Mouse (Mus musculus): ENCODE data around the gene Fbxl13.
A peak's percentile ranks its signal among the peaks of the same experiment; 100 is the strongest.

Fbxl13 gene

DNA sequence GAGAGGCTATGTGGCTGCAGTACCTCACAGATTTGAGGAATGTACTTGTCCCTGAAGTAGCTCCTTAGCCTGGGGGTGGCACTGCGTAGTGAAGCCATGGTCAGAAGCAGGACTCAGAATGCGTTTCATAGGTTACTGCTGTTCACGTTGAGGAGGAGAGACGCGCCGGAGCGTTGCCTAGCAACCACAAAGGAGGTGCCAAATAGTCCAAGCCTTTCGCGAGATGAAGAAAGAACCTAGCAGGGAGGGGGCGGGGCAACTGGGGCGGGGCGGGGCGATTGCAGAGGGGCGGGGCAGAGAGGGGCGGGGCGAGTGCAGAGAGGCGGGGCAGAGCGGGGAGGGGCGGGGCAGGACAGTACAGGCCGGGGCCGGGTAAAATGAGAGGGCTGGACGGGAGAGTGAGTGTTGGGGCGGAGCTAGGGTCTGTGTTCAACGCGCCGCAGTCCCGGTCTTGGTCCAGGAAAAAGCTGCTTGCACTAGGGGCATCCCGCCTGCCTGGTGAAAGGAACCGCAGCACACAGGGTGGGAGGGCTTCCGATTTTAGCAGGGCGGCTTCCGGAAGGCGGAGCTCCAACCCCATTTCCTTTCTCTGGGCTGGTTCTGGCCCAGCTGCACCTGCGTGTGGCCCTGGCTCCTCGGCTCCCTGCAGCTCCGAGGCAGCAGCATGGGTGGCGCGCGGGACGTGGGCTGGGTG lies at the start of gene Fbxl13, which contains the start of gene Armc10:
TSS of gene Fbxl13 (minus strand) at position 196 of the 694 bp plus-strand sequence.
TSS of gene Armc10 (plus strand) at position 375 of the 694 bp plus-strand sequence.
- DNase-seq (ENCODE audit: low spot score in 2 of 2) = peak; percentile 77 to 84

DNA sequence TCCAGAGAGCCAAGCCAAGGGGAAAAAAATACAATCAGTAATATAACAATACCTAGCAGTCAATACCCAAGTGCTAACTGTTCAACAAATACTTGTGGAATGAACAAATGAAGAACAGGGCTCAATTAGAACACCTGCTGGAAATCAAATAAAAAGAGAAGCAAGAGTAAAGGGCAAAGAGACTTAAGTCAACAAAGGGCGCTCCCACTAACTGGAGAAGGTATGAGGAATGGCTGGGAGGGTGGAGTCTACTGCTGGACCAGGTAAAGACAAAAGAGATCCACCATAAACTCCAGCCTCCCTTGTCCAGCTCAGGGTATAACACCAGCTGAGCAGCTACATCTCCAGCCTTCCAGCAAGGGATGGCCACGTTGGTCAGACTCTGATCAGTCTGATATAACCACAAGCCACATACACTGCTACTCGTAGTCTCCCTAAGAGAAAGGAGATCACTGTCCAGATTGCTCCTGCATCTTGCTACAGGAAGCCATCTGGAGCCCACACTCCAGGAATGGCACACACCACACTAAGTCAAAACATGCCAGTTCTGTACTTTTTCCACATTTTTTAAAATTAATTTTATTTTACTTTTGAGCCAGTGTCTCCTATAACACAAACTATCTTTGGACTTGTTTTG lies 49.5 kb upstream of the Fbxl13 start:
- DNase-seq (ENCODE audit: low spot score in 2 of 2) = no peak

DNA sequence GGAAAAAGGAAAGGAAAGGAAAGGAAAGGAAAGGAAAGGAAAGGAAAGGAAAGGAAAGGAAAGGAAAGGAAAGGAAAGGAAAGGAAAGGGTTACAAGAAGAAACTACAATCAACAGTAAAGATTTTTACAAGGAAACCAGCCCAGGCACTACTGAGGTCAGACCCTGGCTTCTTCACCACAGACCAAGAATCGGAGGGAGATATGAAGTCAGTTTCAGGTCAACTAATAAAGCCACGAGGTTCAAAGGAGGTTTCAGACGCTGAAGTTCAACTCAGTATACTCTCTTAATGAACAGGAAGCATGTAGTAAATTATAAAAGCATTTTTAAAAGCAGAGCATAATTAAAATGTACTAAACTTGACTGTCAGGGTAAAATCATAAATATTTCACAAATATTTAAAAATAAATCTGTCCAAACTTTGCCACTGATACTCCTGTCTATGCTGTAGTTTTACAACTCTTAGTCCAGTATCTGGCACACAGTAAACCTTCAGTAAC lies 48.0 kb upstream of the Fbxl13 start:
- DNase-seq (ENCODE audit: low spot score in 2 of 2) = no peak

DNA sequence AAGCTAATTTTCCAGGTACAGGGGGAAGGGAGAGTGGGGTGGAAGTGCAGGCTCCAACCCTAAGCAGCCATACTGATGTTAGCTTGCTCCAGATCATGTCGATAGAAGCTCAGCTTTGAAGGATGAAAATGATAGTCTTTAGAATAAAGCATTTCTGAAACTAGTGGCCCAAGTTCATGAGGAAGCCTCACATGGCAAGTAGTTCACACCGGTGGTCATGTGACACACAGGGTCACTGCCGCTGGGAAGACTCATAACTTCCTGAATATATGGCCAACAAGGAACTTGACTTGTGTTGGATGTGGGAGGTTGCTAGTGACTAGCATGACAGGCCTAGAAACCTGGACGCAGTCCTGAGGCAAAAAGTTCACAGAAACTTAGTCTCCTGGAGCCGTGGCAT lies 46.8 kb upstream of the Fbxl13 start:
- no peak for DNase-seq (ENCODE audit: low spot score in 2 of 2)

DNA sequence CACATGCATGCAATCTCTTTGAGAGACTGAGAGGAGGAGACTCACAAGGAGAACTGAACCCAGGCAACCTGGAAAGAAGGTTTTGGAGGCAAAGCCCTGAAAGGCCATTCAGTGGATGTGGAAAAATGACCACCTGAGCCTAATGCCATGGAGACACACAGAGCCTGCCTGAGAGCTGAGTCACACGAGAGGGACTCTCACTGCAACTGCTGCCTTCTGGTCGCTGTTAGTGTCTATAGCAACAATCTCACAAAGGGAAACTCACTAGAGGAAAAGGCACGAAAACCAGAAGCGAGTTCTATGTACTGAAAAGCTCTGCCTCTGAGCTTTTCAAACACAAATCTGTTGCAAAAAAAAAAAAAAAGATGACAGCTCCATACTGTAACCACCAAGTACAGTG lies 41.6 kb upstream of the Fbxl13 start:
- no peak for DNase-seq (ENCODE audit: low spot score in 2 of 2)

DNA sequence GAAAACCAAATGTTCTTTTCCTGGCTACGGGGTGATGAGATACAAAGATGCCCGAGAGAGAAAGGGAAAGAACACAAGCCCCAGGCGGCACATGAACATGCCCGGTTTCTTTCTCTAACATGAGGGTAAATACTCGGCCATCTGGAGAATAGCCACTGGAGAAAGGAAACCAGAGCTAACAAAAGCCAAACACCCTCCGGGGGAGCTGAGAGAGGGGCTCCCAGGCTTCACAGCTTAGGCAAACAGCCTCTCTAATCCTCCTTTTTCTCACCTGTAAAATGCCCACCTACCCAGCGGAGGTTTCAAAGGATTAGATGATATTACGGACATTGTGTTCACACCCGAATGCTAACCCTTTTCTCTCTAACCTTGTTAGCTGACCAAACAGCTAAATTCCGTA lies 39.6 kb upstream of the Fbxl13 start:
- DNase-seq (ENCODE audit: low spot score in 2 of 2) = no peak

DNA sequence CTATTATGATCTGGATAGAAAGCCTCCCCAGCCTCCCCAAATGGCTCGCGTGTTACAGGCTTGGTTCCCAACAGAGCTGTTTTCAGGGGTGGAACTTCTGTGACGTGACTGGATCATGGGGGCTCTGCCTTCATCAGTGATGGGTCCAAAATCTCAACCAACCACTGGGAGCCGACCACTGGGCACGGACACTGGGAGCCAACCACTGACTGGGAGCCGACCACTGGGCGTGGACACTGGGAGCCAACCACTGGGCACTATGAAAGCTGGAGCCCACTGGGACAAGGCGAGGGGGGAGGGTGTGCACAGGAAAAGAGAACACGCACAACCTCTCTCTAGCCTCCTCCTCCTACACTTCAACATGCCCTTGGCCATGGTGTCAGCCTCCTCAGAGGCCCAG lies 38.4 kb upstream of the Fbxl13 start:
- DNase-seq (ENCODE audit: low spot score in 2 of 2) = no peak

DNA sequence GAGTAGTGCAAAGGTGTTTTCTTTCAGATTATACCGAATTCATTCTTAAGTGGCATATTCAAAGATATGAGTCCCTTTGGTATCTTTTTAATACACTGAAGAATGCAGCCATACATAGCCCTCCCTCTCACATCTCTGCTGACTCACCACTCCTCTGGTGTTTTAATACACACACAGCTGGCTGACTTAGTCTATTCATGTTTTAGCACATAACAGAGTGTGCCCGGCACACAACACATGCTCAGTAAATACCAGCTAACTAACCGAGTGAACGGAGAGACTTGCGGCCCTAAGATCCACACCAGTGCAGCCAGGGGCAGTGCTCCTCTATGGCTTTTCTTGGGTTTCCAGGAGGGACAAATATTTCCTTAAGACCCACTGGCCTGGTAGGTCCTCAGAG lies 35.5 kb upstream of the Fbxl13 start:
- no peak for DNase-seq (ENCODE audit: low spot score in 2 of 2)

DNA sequence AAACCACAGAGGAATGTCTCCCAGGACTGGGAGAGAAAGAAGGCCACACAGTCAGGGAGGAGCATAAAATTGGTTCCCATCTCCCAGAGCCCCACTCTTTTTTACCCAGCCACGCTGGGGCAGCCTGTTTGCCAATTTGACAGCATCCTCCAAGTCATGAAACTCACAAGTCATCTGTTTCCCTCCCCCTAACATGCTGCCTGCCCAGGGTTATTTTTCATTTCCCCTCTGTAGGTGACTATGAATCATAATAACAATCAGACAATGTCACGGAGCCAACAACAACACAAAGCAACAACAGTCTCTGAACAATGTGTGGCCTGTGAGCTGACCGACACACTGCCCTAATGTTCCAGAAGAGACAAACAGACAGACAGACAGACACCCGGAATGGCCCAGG lies 34.6 kb upstream of the Fbxl13 start:
- no peak for DNase-seq (ENCODE audit: low spot score in 2 of 2)

DNA sequence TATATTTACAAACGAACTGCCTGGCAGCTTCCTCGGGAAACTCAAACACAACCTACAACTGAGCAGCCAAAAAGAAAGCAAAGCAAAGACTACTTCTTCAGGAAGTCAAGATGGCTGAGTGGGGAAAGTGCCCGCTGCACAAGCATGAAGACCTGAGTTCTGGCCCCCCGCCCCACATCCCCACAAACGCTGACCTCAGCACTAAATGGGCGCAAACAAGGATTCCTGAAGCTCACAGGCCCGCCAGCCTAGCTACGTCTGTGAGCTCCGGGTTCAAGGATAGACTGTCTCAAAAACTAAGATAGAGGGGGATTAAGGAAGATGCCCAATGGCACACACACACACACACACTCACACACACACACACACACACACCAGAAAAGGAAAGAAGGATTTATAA lies 32.9 kb upstream of the Fbxl13 start:
- no peak for DNase-seq (ENCODE audit: low spot score in 2 of 2)

DNA sequence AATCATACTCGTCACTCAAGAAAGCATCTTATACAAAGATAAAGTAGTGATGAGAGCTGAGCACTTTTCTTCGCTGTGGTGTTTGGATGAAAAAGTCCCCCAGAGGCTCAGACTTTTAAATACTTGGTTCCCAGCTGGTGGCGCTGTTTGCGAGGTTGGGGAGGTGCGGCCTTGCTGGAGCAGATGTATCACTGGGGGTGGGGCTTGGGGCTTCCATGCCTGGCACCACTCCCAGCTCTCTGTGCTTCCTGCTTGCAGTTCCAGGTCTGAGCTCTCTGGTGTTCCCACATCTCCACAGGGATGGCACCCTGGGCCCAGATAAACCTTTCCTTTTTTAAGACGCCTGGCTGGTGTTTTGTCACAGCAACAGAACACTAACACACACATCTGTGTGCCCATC lies 32.5 kb upstream of the Fbxl13 start:
- DNase-seq (ENCODE audit: low spot score in 2 of 2) = no peak

DNA sequence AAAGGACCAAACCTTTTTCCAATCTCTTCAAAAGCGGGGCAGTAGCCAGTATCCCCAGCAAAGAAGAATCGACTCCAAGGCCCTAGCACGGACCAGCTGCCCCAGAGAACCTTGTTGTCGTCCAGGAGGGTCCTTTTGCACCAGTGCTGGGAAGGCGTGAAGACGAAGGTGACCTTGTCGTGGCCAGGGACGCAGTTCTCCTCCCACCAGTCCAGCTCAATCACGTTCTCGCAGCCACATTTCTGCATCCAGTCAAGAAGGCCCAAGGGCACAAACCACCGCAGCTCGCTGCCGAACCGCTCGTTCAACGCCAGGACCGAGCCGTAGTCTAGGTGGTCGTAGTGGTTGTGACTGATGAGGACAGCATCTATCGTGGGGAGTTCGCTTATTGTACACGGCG lies 30.1 kb upstream of the Fbxl13 start:
- no peak for DNase-seq (ENCODE audit: low spot score in 2 of 2)

DNA sequence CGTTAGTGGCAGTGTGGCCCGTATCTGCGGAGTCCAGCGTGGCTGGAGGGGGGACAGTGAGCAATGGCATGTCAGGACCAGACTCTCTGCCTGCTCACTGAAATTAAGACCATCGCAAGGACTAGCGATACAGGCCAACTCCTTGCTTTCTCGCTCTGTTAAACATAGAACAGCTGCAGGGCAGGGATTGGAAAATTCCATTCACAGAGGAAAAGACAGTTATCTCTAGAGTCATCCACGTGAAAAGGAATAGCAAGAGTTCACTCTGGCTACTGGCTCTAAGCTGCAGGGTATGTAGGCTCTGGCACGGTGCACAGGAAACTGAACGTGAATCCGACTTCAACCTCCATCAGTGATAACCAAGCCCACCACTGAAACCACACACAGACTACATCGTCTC lies 29.6 kb upstream of the Fbxl13 start:
- DNase-seq (ENCODE audit: low spot score in 2 of 2) = no peak

DNA sequence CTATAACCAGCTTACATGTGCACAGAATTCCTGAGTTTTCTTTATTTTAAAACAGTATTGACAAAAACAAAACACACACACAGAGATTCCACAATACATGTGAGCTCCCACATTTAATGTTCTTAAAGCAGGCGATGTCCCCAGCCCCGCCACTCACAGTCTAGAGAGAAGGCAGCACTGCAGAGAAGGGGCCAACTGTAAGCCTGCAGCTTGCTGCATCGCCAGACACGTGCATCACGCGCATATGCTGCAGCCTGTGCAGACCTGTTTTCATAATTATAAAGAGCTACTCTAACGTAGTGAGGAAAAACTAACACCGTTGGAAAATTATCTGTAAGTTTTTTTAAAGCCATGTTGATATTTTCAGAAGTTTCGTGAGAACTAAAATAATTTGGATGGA lies 28.3 kb upstream of the Fbxl13 start:
- DNase-seq (ENCODE audit: low spot score in 2 of 2) = no peak

DNA sequence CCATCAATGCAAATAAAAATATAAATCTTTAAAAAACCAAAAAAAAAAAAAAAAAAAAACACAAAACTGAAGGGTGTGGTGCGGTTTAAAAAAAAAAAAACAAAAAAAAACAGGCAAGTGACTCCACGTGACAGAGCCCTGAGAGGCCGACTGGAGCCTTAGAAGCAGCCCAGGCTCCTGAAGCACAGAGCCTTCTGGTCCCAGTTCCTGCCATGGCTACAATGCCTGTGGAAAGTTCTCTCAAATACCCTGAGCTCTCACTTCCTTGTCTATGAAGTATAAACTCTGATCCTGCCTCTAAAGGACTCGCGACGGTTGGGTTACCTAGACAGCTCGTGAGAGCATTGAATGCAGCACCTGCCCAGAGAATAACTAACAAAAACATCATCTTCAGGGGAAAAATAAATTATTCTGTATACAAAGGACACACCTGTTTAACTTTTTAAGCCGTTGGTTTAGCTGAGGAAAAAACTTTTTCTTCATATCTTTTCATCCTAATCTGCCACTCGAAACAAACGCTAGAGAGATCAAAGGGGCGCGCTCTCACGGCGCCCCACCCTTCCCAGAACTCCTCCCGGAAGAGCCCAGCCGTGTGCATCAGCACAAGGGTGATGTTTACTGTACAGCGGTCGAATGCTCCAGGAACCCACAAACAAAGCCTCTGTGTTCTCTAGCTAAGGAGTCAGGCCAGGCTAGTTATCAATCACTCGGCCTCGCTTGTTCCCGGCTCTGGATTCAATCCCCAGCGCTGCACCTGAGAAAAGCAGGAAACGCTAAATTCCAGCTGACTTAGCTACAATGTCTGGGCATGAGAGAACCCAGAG lies 27.6 kb upstream of the Fbxl13 start:
- no peak for DNase-seq (ENCODE audit: low spot score in 2 of 2)

DNA sequence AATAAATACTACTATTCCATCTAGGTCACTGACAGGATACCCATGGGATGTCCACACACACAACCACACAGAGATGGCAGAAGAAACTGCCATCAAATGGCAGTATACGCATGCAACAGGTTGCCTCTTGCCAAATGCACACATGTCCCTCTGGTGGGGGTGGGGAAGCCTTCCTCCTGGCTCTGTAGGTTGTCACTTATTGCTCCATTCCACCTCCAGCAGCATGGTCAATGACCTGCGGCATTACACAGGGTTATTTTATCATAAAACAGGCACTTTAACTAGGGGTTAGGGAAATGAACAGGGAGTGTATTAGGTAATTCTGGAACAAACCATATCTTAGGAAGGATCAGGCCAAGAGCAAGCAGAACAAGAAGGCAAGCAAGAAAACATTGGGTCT lies 23.9 kb upstream of the Fbxl13 start:
- no peak for DNase-seq (ENCODE audit: low spot score in 2 of 2)

DNA sequence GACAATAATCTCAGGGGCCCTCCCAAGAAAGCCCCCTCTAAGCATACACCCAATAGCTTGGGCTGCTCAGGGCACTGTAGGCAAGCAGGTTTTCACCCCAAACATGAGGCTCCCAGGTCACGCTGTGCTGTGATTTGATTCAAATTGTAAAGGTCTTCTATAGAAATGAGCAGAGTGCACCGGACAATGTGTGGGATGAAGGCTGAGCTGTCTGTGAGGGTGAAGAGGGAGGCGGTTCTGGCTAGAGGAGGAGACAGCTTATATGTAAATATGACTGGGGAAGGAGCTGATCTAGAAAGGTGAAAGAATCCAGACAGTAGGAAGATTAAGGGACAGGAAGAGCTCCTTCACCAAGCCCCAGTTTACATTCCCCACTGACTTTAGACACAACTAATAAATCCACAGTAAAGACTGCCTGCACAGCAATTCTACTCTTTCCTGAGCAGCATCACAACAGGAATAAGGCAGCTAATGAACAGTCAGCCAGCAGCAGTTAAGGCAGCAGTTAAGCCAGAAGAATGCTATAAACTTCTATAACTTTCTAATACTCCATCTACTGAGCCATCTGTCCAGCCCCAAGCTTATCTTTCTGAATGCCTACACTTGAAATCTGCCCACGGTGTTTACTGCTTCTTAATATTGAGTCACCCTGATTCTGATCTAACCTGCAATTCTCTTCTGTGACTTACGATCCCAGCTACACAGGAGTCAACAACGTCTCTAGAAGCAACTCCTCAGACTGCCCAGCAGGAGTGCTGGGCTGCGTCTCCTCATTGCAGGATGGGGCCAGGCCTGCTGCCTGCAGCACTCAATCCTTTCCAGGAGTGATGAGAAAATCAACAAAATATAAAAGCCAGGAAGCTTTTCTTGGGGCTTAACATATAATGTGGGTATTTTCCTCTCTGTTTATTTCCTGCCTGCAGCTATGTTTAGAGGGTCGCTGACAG lies 22.0 kb upstream of the Fbxl13 start:
- no peak for DNase-seq (ENCODE audit: low spot score in 2 of 2)

DNA sequence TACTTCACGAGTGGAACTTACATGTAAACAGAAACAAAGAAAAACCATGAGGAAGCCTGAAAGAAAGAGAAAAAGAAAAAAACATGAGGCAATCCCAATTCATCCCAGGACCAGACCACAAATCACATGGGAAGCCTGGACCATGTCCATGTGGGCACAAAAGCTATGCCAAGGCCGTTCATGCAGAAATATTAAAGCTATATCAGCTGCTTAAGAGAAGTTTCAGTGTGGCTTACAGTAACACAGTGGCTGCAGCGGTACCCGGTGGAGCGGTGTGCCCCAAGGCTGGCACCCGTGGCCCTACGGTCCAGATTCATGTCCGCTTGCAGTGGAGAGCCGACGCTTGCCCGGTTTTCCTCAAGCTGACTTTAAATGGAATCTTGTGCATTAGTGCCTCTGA lies 17.6 kb upstream of the Fbxl13 start:
- DNase-seq (ENCODE audit: low spot score in 2 of 2) = no peak

DNA sequence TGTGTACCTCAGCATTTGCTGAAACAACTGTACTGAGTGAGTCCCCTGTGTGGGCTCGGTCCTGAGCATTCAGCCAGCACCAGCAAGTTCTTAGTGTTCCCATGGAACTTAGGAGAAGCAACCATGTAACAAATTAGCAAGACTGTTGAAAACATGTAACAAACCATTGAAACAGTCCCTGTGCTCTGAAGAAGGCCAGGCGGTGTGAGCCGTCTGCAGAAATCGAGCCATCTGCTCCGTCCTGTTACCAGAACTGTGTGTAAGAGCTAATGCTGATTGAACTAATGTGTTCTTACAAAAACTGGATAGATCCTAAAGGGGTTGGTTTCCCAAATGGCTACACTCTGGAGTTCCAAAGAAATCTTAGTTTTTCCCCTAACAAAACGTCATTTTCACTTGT lies 15.4 kb upstream of the Fbxl13 start:
- no peak for DNase-seq (ENCODE audit: low spot score in 2 of 2)

DNA sequence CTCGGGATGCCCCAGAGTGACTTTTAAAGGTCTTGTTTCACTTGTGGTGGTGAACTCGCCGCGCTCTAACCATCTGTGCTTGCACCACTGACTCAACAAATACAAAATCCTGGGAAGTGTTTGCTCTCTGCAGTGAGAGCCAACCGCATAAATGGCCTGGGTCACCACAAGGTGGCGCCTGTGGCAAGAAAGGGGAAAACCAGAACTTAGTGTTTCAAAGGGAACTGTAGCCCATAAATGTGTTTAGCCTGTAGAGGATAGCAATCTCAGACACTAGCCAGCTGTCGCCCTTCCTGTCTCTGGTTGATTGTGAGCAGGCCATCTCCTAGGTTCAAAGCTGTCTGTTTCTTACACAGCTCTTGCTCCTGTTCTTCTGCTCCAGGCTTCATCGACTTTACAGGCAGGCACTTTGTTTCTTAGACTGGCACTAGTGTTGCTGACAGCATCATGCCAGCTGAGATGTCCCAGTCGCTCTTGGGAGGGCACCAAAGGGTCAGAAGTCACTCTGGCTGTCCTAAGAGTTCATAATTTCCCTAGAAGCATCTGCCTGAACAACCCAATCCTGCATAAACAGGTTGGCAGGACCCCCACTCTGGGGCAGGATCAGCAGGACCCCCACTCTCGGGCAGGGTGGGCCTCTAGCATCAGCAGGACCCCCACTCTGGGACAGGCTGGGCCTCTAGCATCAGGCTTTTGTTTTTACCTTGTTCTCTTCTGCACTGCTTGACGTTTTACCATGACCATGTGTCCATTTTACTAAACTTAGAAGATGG lies 13.4 kb upstream of the Fbxl13 start:
- DNase-seq (ENCODE audit: low spot score in 2 of 2) = peak; percentile 69 to 82

DNA sequence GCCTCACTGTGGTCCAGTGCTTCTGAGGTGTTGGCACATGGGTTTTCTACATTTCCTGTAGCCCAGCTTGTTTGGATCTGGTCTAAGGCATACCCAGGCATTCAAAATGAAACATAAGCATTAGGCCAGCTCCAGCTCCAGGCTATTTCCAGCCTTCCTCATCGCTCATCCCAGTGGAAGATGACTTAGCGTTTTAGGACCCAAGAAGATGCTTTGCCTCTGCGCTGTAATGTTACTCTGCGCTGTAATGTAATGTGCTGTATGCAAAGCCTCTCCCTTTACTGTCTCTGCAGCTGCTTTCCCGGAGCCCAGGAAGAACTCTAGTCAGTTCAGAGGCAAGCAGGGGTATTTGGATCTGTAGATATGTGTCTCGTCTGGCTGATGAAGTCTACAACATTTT lies 12.6 kb upstream of the Fbxl13 start:
- DNase-seq (ENCODE audit: low spot score in 2 of 2) = no peak
